ENCODE assay signal across 8 mouse cellular contexts in the genomic region with DNA sequence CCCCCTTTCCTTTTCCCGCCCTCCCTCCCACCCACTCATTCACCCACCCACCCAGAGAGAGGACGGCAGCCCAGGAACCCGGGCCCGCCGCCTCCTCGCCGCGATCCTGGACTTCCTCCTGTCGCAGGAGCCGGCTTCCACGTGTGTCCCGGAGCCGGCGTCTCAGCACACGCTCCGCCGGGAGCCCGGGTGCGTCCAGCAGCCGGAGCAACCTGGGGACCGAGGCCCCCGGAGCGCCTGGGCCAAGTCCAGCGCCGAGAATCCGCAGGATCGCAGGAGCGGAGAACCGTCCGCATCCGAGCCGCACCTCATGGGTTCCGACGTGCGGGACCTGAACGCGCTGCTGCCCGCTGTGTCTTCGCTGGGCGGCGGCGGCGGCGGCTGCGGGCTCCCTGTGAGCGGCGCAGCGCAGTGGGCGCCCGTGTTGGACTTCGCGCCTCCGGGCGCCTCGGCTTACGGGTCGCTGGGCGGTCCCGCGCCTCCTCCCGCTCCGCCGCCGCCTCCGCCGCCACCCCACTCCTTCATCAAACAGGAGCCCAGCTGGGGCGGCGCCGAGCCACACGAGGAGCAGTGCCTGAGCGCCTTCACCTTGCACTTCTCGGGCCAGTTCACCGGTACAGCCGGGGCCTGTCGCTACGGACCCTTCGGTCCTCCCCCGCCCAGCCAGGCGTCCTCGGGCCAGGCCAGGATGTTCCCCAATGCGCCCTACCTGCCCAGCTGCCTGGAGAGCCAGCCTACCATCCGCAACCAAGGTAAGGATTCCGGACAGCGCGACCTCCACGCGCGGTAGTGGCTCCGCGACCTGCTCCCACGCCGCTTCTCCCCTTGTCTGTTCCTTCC. TPM values are rescaled to one million over a fixed set of nuclear protein-coding genes. Genes with fewer than 3 reads are reported as not detected.
DNase-seq lines count a peak whose midpoint lies in the region; ATAC-seq and TF ChIP-seq lines count a peak whose summit lies in the region.

No protein-coding gene starts in this region.

- ATAC-seq in limb, embryonic 13.5 days (ENCODE audit: low FRiP score, low read depth): peak; percentile 12; the same call in 1 of the 2 replicates
- peak; percentile 34; the same call in 1 of the 2 replicates for ATAC-seq in stomach, embryonic 16.5 days (ENCODE audit: insufficient read depth, low FRiP score)

- no peak for TF ChIP-seq CTCF in testis, adult 2 months (IDR thresholded peaks at IDR 0.05; ENCODE audit: control insufficient read depth, insufficient read depth, insufficient replicate concordance, low read depth, low read length)

- H3K9ac ChIP-seq in limb, embryonic 13.5 days: peak overlapping the region; percentile 19; the same call in 1 of the 2 replicates
- peak overlapping the region; percentile 54 for H3K9ac ChIP-seq in stomach, embryonic 16.5 days (ENCODE audit: low read length)

- WGBS in limb, embryonic 13.5 days: under 1% methylated on average over 86 of the region's 92 CpGs
- under 1% methylated on average over 68 of the region's 92 CpGs for WGBS in stomach, embryonic 16.5 days

- peaks cover 8% of the 10 kb centered on the region for H3K27me3 ChIP-seq in testis, adult 2 months (ENCODE audit: control insufficient read depth, insufficient read depth, low read length)
- H3K27me3 ChIP-seq in limb, embryonic 13.5 days: peaks cover 96% of the 10 kb centered on the region
- peaks cover 94% of the 10 kb centered on the region for H3K27me3 ChIP-seq in stomach, embryonic 16.5 days (ENCODE audit: control insufficient read depth, insufficient read depth, low read length)

- intact Hi-C loops in heart, postnatal 36 days (cut with DNase I): loop anchor here (5.0 kb wide), 1 partner anchor 110 kb away; a partner anchor contains a TSS

- H3K9me3 ChIP-seq in limb, embryonic 13.5 days: no peaks in the 10 kb centered on the region
- H3K9me3 ChIP-seq in stomach, embryonic 16.5 days (replicated peaks; ENCODE audit: control insufficient read depth, low read length): no peaks in the 10 kb centered on the region

- peaks cover 19% of the 10 kb centered on the region for H3K4me1 ChIP-seq in testis, adult 2 months (ENCODE audit: control insufficient read depth, insufficient read depth, low read length)
- peaks cover 25% of the 10 kb centered on the region for H3K4me1 ChIP-seq in limb, embryonic 13.5 days
- peaks cover 19% of the 10 kb centered on the region for H3K4me1 ChIP-seq in stomach, embryonic 16.5 days (ENCODE audit: control insufficient read depth, insufficient read depth, low read length)

- peak overlapping the region; percentile 58 for H3K4me2 ChIP-seq in limb, embryonic 13.5 days (replicated peaks)
- peak overlapping the region; percentile 51; the same call in 1 of the 2 replicates for H3K4me2 ChIP-seq in stomach, embryonic 16.5 days (ENCODE audit: low read depth, low read length)

- H3K36me3 ChIP-seq in testis, adult 2 months (ENCODE audit: control insufficient read depth, insufficient read depth, low read length): no peaks in the 10 kb centered on the region
- no peaks in the 10 kb centered on the region for H3K36me3 ChIP-seq in limb, embryonic 13.5 days
- no peaks in the 10 kb centered on the region for H3K36me3 ChIP-seq in stomach, embryonic 16.5 days (ENCODE audit: control insufficient read depth, insufficient read depth, low read length)

- no peak for DNase-seq in testis, postnatal 14 days (ENCODE audit: low spot score)
- DNase-seq in heart, postnatal 36 days: peak; percentile 25 to 34
- DNase-seq in cerebellum, postnatal 4 days (ENCODE audit: low spot score in 2 of 2): no peak
- DNase-seq in right cerebral cortex, adult 2 months (ENCODE audit: low spot score in 2 of 2): no peak
- no peak for DNase-seq in left cerebral cortex, adult 11 months (ENCODE audit: low spot score)

- peak overlapping the region; percentile 91 for H3K27ac ChIP-seq in testis, adult 2 months (ENCODE audit: control insufficient read depth, insufficient read depth, low read depth, low read length)
- H3K27ac ChIP-seq in limb, embryonic 13.5 days: no peak overlapping the region
- H3K27ac ChIP-seq in stomach, embryonic 16.5 days (ENCODE audit: low read length): no peak overlapping the region

- H3K4me3 ChIP-seq in testis, adult 2 months (ENCODE audit: control insufficient read depth, low read depth, low read length): peak overlapping the region; percentile 84
- H3K4me3 ChIP-seq in limb, embryonic 13.5 days: peak overlapping the region; percentile 38
- peak overlapping the region; percentile 43 for H3K4me3 ChIP-seq in stomach, embryonic 16.5 days (replicated peaks; ENCODE audit: low read length)

- no peak for TF ChIP-seq POLR2A in testis, adult 2 months (IDR thresholded peaks at IDR 0.05; ENCODE audit: control insufficient read depth, low read depth, low read length)

RNA-seq across cellular contexts. Expression of a gene that starts 0.6 kb away (rescaled TPM):
- 31.5 and 40.2 TPM in 2 replicates for polyA plus RNA-seq in testis, adult 2 months (2012; rRNA removed)
- total RNA-seq in heart, postnatal 36 days (2021): 1 to 10 TPM; 5.2 to 6.9 TPM
- 0.64 TPM in 2 replicates for polyA plus RNA-seq in limb, embryonic 13.5 days (2015; fragmentation: Nextera tagmentation; extraction: Ambion mirVana)
- polyA plus RNA-seq in stomach, embryonic 16.5 days (2015; fragmentation: Nextera tagmentation; extraction: Ambion mirVana): 13.2 and 18.3 TPM in 2 replicates

RNA-seq across cellular contexts. Expression of a gene that starts 35.1 kb away (rescaled TPM):
- polyA plus RNA-seq in testis, adult 2 months (2012; rRNA removed): not detected in 2 replicates
- total RNA-seq in heart, postnatal 36 days (2021): not detected
- not detected in 2 replicates for polyA plus RNA-seq in limb, embryonic 13.5 days (2015; fragmentation: Nextera tagmentation; extraction: Ambion mirVana)
- polyA plus RNA-seq in stomach, embryonic 16.5 days (2015; fragmentation: Nextera tagmentation; extraction: Ambion mirVana): not detected in 2 replicates

Comparison
In these comparisons a context has a peak if more than half of its experiments do, and no peak if none do; other contexts are left out.
1. DNase-seq: peak in heart, postnatal 36 days (2 of 2); none in testis, postnatal 14 days (single experiment), cerebellum, postnatal 4 days (0 of 2), right cerebral cortex, adult 2 months (0 of 2) and left cerebral cortex, adult 11 months (single experiment).
2. Peak in every context shown above with its lines, with median percentiles within 50 percentile points of each other: H3K4me3 ChIP-seq.